Mouse (Mus musculus) G1E (cell line): ENCODE measurements around the gene Gm14781. TPM values are rescaled to one million over a fixed set of nuclear protein-coding genes. Genes with fewer than 3 reads are reported as not detected.
"Not testable (repeated sequence)": the region's sequence is repeated elsewhere in the genome, so short reads cannot be mapped to it uniquely, and the experiment has no call there.

Experiments
- ATAC-seq: 2 replicates; pipeline ENCODE4 v1.8.0; 2016; ENCODE audit warnings: mild to moderate bottlenecking; ENCODE audit not compliant: insufficient number of reproducible peaks, poor library complexity, low FRiP score, severe bottlenecking; ENCODE audit errors: extremely low read depth
- DNase-seq: peaks from one replicate; pipeline ENCODE4 v3.0.0; 2012; ENCODE audit warnings: low spot score
- H3K27me3 ChIP-seq: 2 replicates; pipeline ENCODE4 v1.6.1; 2012; ENCODE audit warnings: mild to moderate bottlenecking, low read length, inconsistent platforms; ENCODE audit not compliant: insufficient read depth
- H3K36me3 ChIP-seq: replicated peaks from 2 replicates; pipeline ENCODE3; 2012; ENCODE audit warnings: mild to moderate bottlenecking, inconsistent platforms
- H3K4me1 ChIP-seq: 2 replicates; pipeline ENCODE4 v1.6.1; 2012; ENCODE audit warnings: low read depth, low read length, inconsistent platforms, mixed read lengths; ENCODE audit not compliant: insufficient read depth
- H3K4me3 ChIP-seq: 2 replicates; pipeline ENCODE4 v1.5.1; 2012; ENCODE audit warnings: low read depth, mild to moderate bottlenecking, inconsistent platforms, low read length, moderate library complexity, mixed read lengths
- H3K9me3 ChIP-seq: replicated peaks from 2 replicates; pipeline ENCODE4 v1.6.1; 2012; ENCODE audit warnings: inconsistent platforms
- polyA plus RNA-seq: library from polyadenylated mRNA; stranded (reverse); fragments of >175 nt; gene quantifications from 2 replicates; pipeline ENCODE4 v1.2.3, GENCODE M21; 2012
- total RNA-seq, 2 experiments: library from RNA; stranded (forward) in 1 of 2; stranded (reverse) in 1 of 2; fragments of 200-1000 nt in 1 of 2; fragments of >200 nt in 1 of 2; fragmentation: Nextera tagmentation in 1 of 2; gene quantifications; 2 replicates each; pipeline ENCODE4 v1.2.3; 2014 to 2017

The Gm14781 gene
- not detected in 2 replicates for total RNA-seq (2014; fragmentation: Nextera tagmentation)
- total RNA-seq (2017) = not detected in 2 replicates
- not detected in 2 replicates for polyA plus RNA-seq

DNA sequence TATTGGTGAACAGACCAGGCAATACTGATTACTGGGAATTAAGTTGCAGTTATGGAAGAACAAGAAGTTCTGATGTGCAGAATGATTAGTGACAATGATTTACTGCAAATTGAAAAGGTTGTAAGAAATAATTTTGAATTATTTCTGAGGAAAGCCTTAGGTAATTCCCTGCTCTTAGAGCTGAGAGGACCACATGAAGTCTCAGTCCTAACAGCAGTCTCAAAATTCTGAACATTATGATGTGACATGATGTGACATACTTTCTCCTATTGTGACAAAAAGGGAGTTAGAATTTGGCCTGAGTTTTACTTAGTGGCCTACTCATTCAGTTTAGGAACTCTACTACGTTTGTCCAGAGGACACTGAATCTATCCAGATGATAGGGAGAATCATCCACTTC lies at the start of gene Gm14781:
TSS of gene Gm14781 (plus strand) at position 301 of the 400 bp plus-strand sequence.
- H3K36me3 ChIP-seq, H3K9me3 ChIP-seq, H3K4me3 ChIP-seq, DNase-seq, H3K4me1 ChIP-seq, ATAC-seq, H3K27me3 ChIP-seq: not testable (repeated sequence)

DNA sequence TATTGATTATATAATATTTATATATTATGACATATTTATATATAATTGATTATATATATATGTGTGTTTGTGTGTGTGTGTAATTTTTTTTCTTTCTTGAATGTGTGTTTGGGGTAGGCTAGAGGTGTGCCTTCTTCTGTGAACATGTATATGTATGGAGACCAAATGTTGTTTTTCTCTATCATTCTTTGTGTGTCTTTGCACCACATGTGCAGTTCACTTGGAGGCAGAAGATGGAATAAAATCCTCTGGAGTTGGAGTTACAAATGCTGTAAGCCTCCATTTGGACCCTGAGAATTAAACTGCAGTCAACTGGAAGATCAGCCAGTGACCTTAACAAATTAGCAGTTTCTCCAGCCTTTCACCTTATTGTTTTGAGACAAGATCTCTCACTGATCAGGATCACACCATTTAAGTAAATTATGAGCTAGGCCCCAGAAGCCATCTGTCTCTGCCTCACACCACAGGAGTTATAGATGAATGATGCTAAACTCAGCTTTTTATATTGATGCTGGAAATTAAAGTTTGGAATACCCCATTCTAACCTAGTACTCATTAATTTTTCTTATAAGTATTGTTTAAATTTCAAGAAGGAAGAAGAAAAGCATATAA lies 23.1 kb downstream of the Gm14781 start:
- H3K4me1 ChIP-seq, H3K36me3 ChIP-seq, DNase-seq, H3K27me3 ChIP-seq, H3K4me3 ChIP-seq, ATAC-seq, H3K9me3 ChIP-seq: not testable (repeated sequence)

Other genes starting within 250 kb of the Gm14781 start
- not detected in 2 replicates for gene Gm5072, start 239.7 kb upstream of the Gm14781 start, total RNA-seq (2014; fragmentation: Nextera tagmentation)
- not detected in 2 replicates for gene Gm5072, start 239.7 kb upstream of the Gm14781 start, total RNA-seq (2017)
- gene Gm5072, start 239.7 kb upstream of the Gm14781 start, polyA plus RNA-seq = not detected in 2 replicates
- gene Gm8914, start 152.1 kb upstream of the Gm14781 start, total RNA-seq (2014; fragmentation: Nextera tagmentation) = not detected in 2 replicates
- not detected in 2 replicates for gene Gm8914, start 152.1 kb upstream of the Gm14781 start, total RNA-seq (2017)
- gene Gm8914, start 152.1 kb upstream of the Gm14781 start, polyA plus RNA-seq = not detected in 2 replicates
- gene 1700084M14Rik, start 56.3 kb upstream of the Gm14781 start, total RNA-seq (2014; fragmentation: Nextera tagmentation) = not detected in 2 replicates
- gene 1700084M14Rik, start 56.3 kb upstream of the Gm14781 start, total RNA-seq (2017) = not detected in 2 replicates
- not detected in 2 replicates for gene 1700084M14Rik, start 56.3 kb upstream of the Gm14781 start, polyA plus RNA-seq
- not detected in 2 replicates for gene Mageb5, start 150.8 kb downstream of the Gm14781 start, total RNA-seq (2014; fragmentation: Nextera tagmentation)
- gene Mageb5, start 150.8 kb downstream of the Gm14781 start, total RNA-seq (2017) = not detected in 2 replicates
- not detected in 2 replicates for gene Mageb5, start 150.8 kb downstream of the Gm14781 start, polyA plus RNA-seq